Mouse (Mus musculus): Measurements from ENCODE around the gene Chn2. TPM values are rescaled to one million over a fixed set of nuclear protein-coding genes. Genes with fewer than 3 reads are reported as not detected.

Gene Chn2
- 7.1 and 9.3 TPM in 2 replicates for polyA plus RNA-seq (2015; fragmentation: Nextera tagmentation; extraction: Ambion mirVana)

GRCm38 (mm10) chr6:54039357-54039804, at the start of gene Chn2:
Chn2 (plus strand) TSS chr6:54039554.

GRCm38 (mm10) chr6:54325246-54325885, 286.0 kb downstream of the Chn2 start, which contains the start of gene Prr15:
Prr15 (plus strand) TSS chr6:54325835.

Other genes starting within 250 kb of the Chn2 start
- gene Tril, start 218.7 kb upstream of the Chn2 start, polyA plus RNA-seq (2015; fragmentation: Nextera tagmentation; extraction: Ambion mirVana) = 11.9 and 12.5 TPM in 2 replicates
- gene Cpvl, start 60.9 kb upstream of the Chn2 start, polyA plus RNA-seq (2015; fragmentation: Nextera tagmentation; extraction: Ambion mirVana) = 0.09 TPM in 1 of 2 replicates, not detected in the other

Measured in skeletal muscle tissue, postnatal 0 days (tissue).